Mouse (Mus musculus) cerebellum, adult 2 months (tissue): Measurements from ENCODE around the gene Tmem229a. TPM values are rescaled to one million over a fixed set of nuclear protein-coding genes. Genes with fewer than 3 reads are reported as not detected.

ENCODE experiments used
- DNase-seq, 2 experiments: peaks; one replicate each; pipeline ENCODE4 v3.0.0; 2021
- H3K27ac ChIP-seq: fragments of 200-500 bp; 2 replicates; pipeline ENCODE4 v1.5.1; 2012; ENCODE audit warnings: low read length, control low read depth, inconsistent platforms; ENCODE audit not compliant: insufficient read depth
- H3K27me3 ChIP-seq: fragments of 200-500 bp; 2 replicates; pipeline ENCODE4 v1.6.1; 2012; ENCODE audit warnings: inconsistent platforms, mild to moderate bottlenecking, low read length, moderate library complexity; ENCODE audit not compliant: control insufficient read depth, insufficient read depth
- H3K4me1 ChIP-seq: fragments of 200-500 bp; 2 replicates; pipeline ENCODE4 v1.6.1; 2011; ENCODE audit warnings: low read length; ENCODE audit not compliant: control insufficient read depth, insufficient read depth
- H3K4me3 ChIP-seq: fragments of 200-500 bp; replicated peaks from 2 replicates; pipeline ENCODE3; 2011; ENCODE audit warnings: mild to moderate bottlenecking, low read depth, low read length, control low read depth; ENCODE audit not compliant: insufficient read depth
- CTCF ChIP-seq: fragments of 200-500 bp; IDR thresholded peaks from 2 replicates; pipeline ENCODE4 v1.5.1; 2011; ENCODE audit warnings: low read depth, mild to moderate bottlenecking, control low read depth, low read length, moderate library complexity, borderline replicate concordance; ENCODE audit not compliant: insufficient read depth
- POLR2A ChIP-seq: fragments of 200-500 bp; IDR thresholded peaks from 2 replicates; pipeline ENCODE4 v1.6.1; 2011; ENCODE audit warnings: low read length, control low read depth, borderline replicate concordance; ENCODE audit not compliant: insufficient read depth
- WGBS: fragments of 180-500 bp; shearing (Covaris S2); methylation state at CpG from one replicate; pipeline ENCODE4 v1.1.7; 2018; 5-methylcytosine and 5-hydroxymethylcytosine counted together
- polyA plus RNA-seq: library from polyadenylated mRNA; depleted of rRNA; stranded (reverse); fragments of >200 nt; gene quantifications from 2 replicates; pipeline ENCODE4 v1.2.3, GENCODE M21; 2012; rRNA removed

The Tmem229a gene
- polyA plus RNA-seq, 1 experiment = 43.8 TPM

GRCm38 (mm10) chr6:24910016-24910727, 45.9 kb downstream of the Tmem229a start:
- 80% methylated on average over 2 of the region's 2 CpGs for WGBS
- H3K4me3 ChIP-seq = no peak overlapping the region
- no peaks in the 10 kb centered on the region for H3K27me3 ChIP-seq
- TF ChIP-seq POLR2A (no peak), CTCF (no peak)
- no peak overlapping the region for H3K27ac ChIP-seq
- no peak for DNase-seq
- H3K4me1 ChIP-seq = no peaks in the 10 kb centered on the region

- TF ChIP-seq POLR2A = no peak
- TF ChIP-seq CTCF = no peak
- Histone ChIP-seq H3K4me1 (no peaks in the 10 kb centered on the region), H3K4me3 (no peak overlapping the region), H3K27ac (no peak overlapping the region), H3K27me3 (no peaks in the 10 kb centered on the region)
- WGBS = 89% methylated on average over 2 of the region's 2 CpGs
- DNase-seq = no peak
Measured at GRCm38 (mm10) chr6:24907824-24908223, 48.3 kb downstream of the Tmem229a start.

- no peak overlapping the region for H3K27ac ChIP-seq
- 84% methylated on average over 3 of the region's 3 CpGs for WGBS
Measured at GRCm38 (mm10) chr6:24905101-24905500, 51.0 kb downstream of the Tmem229a start.

More at GRCm38 (mm10) chr6:24905101-24905500, 51.0 kb downstream of the Tmem229a start:
- Histone ChIP-seq H3K27me3 (no peaks in the 10 kb centered on the region), H3K4me1 (no peaks in the 10 kb centered on the region), H3K4me3 (no peak overlapping the region)
- no peak for DNase-seq
- TF ChIP-seq POLR2A (no peak), CTCF (no peak)

Other genes starting within 250 kb of the Tmem229a start
- gene Hyal6, start 223.1 kb downstream of the Tmem229a start, polyA plus RNA-seq = 0.03 TPM in 1 of 2 replicates, not detected in the other
- gene Hyal4, start 208.0 kb downstream of the Tmem229a start, polyA plus RNA-seq = not detected in 2 replicates
- not detected in 2 replicates for gene Spam1, start 165.1 kb downstream of the Tmem229a start, polyA plus RNA-seq
- gene Hyal5, start 98.3 kb downstream of the Tmem229a start, polyA plus RNA-seq = not detected in 2 replicates